Mouse (Mus musculus) E14TG2a.4 (cell line): ENCODE data around the gene Sptb.

ENCODE experiments used
- CTCF ChIP-seq: conservative IDR thresholded peaks from 2 replicates; pipeline ENCODE4 v1.5.1; 2014; ENCODE audit warnings: low read length
- NANOG ChIP-seq: IDR thresholded peaks from 2 replicates; pipeline ENCODE4 v1.6.1; 2014; ENCODE audit warnings: borderline replicate concordance, low read length, mixed read lengths
- POU5F1 ChIP-seq: IDR thresholded peaks from 2 replicates; pipeline ENCODE4 v1.6.1; 2014; ENCODE audit warnings: low read length, borderline replicate concordance

- TF ChIP-seq CTCF (no peak), NANOG (no peak), POU5F1 (no peak)
Observed at GRCm38 (mm10) chr12:76587357-76587756, 123.0 kb downstream of the Sptb start.
